Mouse (Mus musculus) heart, embryonic 13.5 days (tissue): Measurements from ENCODE around the gene Dcaf8. TPM values are rescaled to one million over a fixed set of nuclear protein-coding genes. Genes with fewer than 3 reads are reported as not detected.
A peak's percentile ranks its signal among the peaks of the same experiment; 100 is the strongest.

ENCODE experiments used
- ATAC-seq: fragments of 200-750 bp; cut with Nextera tagmentation; 2 replicates; pipeline ENCODE4 v1.8.0; 2017; ENCODE audit warnings: moderate TSS enrichment; ENCODE audit not compliant: insufficient number of reproducible peaks, low FRiP score, low TSS enrichment; ENCODE audit errors: extremely low read depth
- H3K27ac ChIP-seq: fragments of 300-500 bp; sonication (generic); replicated peaks from 2 replicates; pipeline ENCODE4 v1.5.1; 2015; ENCODE audit warnings: moderate library complexity, mild to moderate bottlenecking, inconsistent platforms
- H3K27me3 ChIP-seq: fragments of 300-500 bp; sonication (generic); replicated peaks from 2 replicates; pipeline ENCODE4 v1.6.1; 2015; ENCODE audit warnings: mild to moderate bottlenecking, inconsistent platforms
- H3K36me3 ChIP-seq: fragments of 300-500 bp; sonication (generic); 2 replicates; pipeline ENCODE4 v1.6.1; 2015; ENCODE audit warnings: mild to moderate bottlenecking, inconsistent platforms
- H3K4me1 ChIP-seq: fragments of 300-500 bp; sonication (generic); 2 replicates; pipeline ENCODE4 v1.6.1; 2015; ENCODE audit warnings: inconsistent platforms
- H3K4me2 ChIP-seq: fragments of 300-500 bp; sonication (generic); 2 replicates; pipeline ENCODE4 v1.6.1; 2015; ENCODE audit warnings: inconsistent platforms, mild to moderate bottlenecking, moderate library complexity
- H3K4me3 ChIP-seq: fragments of 300-500 bp; sonication (generic); 2 replicates; pipeline ENCODE4 v1.5.1; 2015; ENCODE audit warnings: moderate library complexity, mild to moderate bottlenecking, inconsistent platforms
- H3K9ac ChIP-seq: fragments of 300-500 bp; sonication (generic); 2 replicates; pipeline ENCODE4 v1.6.1; 2015; ENCODE audit warnings: inconsistent platforms, mild to moderate bottlenecking, moderate library complexity
- H3K9me3 ChIP-seq: fragments of 300-500 bp; sonication (generic); 2 replicates; pipeline ENCODE4 v1.6.1; 2016; ENCODE audit warnings: inconsistent platforms
- WGBS: fragments of 180-500 bp; shearing (Covaris S2); methylation state at CpG from one replicate; pipeline ENCODE4 v1.1.7; 2015; ENCODE audit warnings: mixed read lengths; 5-methylcytosine and 5-hydroxymethylcytosine counted together
- polyA plus RNA-seq: library from polyadenylated mRNA; unstranded; fragments of >200 nt; fragmentation: Nextera tagmentation; extraction: Ambion mirVana; gene quantifications from 2 replicates; pipeline ENCODE4 v1.2.1, GENCODE M21; 2015

Gene Dcaf8
- polyA plus RNA-seq, 1 experiment from 2014 or later, result 106 TPM

GRCm38 (mm10) chr1:172148955-172149815 is 1.3 kb downstream of the Dcaf8 start:
- Histone ChIP-seq H3K9me3 (no peaks in the 10 kb centered on the region), H3K4me3 (peak overlapping the region; percentile 86), H3K36me3 (peaks cover 44% of the 10 kb centered on the region), H3K4me2 (peak overlapping the region; percentile 70), H3K27ac (peak overlapping the region; percentile 98), H3K4me1 (peaks cover 22% of the 10 kb centered on the region), H3K27me3 (no peaks in the 10 kb centered on the region), H3K9ac (peak overlapping the region; percentile 100)
- WGBS, result 13% methylated on average over 19 of the region's 19 CpGs
- no peak for ATAC-seq

- H3K4me2 ChIP-seq, result no peak overlapping the region
- no peak overlapping the region for H3K9ac ChIP-seq
- H3K4me3 ChIP-seq, result no peak overlapping the region
- peaks cover 18% of the 10 kb centered on the region for H3K4me1 ChIP-seq
- H3K36me3 ChIP-seq, result peaks cover 79% of the 10 kb centered on the region
- H3K27ac ChIP-seq, result no peak overlapping the region
- ATAC-seq, result no peak
- 89% methylated on average over 3 of the region's 3 CpGs for WGBS
- H3K27me3 ChIP-seq, result no peaks in the 10 kb centered on the region
- H3K9me3 ChIP-seq, result no peaks in the 10 kb centered on the region
These were observed 6.7 kb downstream of the Dcaf8 start for GRCm38 (mm10) chr1:172154536-172154935.

- no peak for ATAC-seq
- 90% methylated on average over 3 of the region's 3 CpGs for WGBS
- H3K4me2 ChIP-seq, result no peak overlapping the region
- peaks cover 19% of the 10 kb centered on the region for H3K4me1 ChIP-seq
- H3K4me3 ChIP-seq, result no peak overlapping the region
- no peaks in the 10 kb centered on the region for H3K27me3 ChIP-seq
- no peak overlapping the region for H3K27ac ChIP-seq
- H3K36me3 ChIP-seq, result peaks cover 71% of the 10 kb centered on the region
- H3K9ac ChIP-seq, result no peak overlapping the region
- H3K9me3 ChIP-seq, result no peaks in the 10 kb centered on the region
These were observed 7.6 kb downstream of the Dcaf8 start for GRCm38 (mm10) chr1:172155518-172155917.

- H3K27me3 ChIP-seq, result no peaks in the 10 kb centered on the region
- peaks cover 40% of the 10 kb centered on the region for H3K4me1 ChIP-seq
- no peak overlapping the region for H3K4me3 ChIP-seq
- peak overlapping the region; percentile 17; the same call in 1 of the 2 replicates for H3K9ac ChIP-seq
- H3K9me3 ChIP-seq, result no peaks in the 10 kb centered on the region
- no peak for ATAC-seq
- peaks cover 36% of the 10 kb centered on the region for H3K36me3 ChIP-seq
- H3K4me2 ChIP-seq, result peak overlapping the region; percentile 53
- peak overlapping the region; percentile 87 for H3K27ac ChIP-seq
- WGBS, result 32% methylated on average over 4 of the region's 4 CpGs
These were observed 12.1 kb downstream of the Dcaf8 start for GRCm38 (mm10) chr1:172159970-172160369.

GRCm38 (mm10) chr1:172160508-172160907 is 12.6 kb downstream of the Dcaf8 start:
- H3K27ac ChIP-seq, result peak overlapping the region; percentile 87
- H3K4me2 ChIP-seq, result peak overlapping the region; percentile 53

GRCm38 (mm10) chr1:172162009-172162408 is 14.1 kb downstream of the Dcaf8 start:
- no peak overlapping the region for H3K9ac ChIP-seq
- peaks cover 37% of the 10 kb centered on the region for H3K36me3 ChIP-seq
- no peak for ATAC-seq
- no peak overlapping the region for H3K27ac ChIP-seq
- H3K27me3 ChIP-seq, result no peaks in the 10 kb centered on the region
- H3K4me3 ChIP-seq, result no peak overlapping the region
- H3K4me1 ChIP-seq, result peaks cover 40% of the 10 kb centered on the region
- no peaks in the 10 kb centered on the region for H3K9me3 ChIP-seq
- WGBS, result 93% methylated on average over 1 of the region's 1 CpGs
- H3K4me2 ChIP-seq, result no peak overlapping the region

More at GRCm38 (mm10) chr1:172160508-172160907, 12.6 kb downstream of the Dcaf8 start:
- Histone ChIP-seq H3K4me1 (peaks cover 40% of the 10 kb centered on the region), H3K36me3 (peaks cover 36% of the 10 kb centered on the region), H3K4me3 (no peak overlapping the region), H3K27me3 (no peaks in the 10 kb centered on the region), H3K9me3 (no peaks in the 10 kb centered on the region), H3K9ac (peak overlapping the region; percentile 17; the same call in 1 of the 2 replicates)
- no peak for ATAC-seq

- Histone ChIP-seq H3K9me3 (no peaks in the 10 kb centered on the region), H3K27ac (no peak overlapping the region), H3K36me3 (peaks cover 44% of the 10 kb centered on the region), H3K27me3 (no peaks in the 10 kb centered on the region), H3K9ac (0 out of 2 replicates have a peak overlapping the region, but pooled peaks have one; percentile 10), H3K4me1 (peaks cover 40% of the 10 kb centered on the region), H3K4me3 (no peak overlapping the region), H3K4me2 (no peak overlapping the region)
- no peak for ATAC-seq
- 88% methylated on average over 6 of the region's 6 CpGs for WGBS
These were observed 15.1 kb downstream of the Dcaf8 start for GRCm38 (mm10) chr1:172162959-172163358.

GRCm38 (mm10) chr1:172167911-172168310 is 20.0 kb downstream of the Dcaf8 start:
- Histone ChIP-seq H3K4me1 (peaks cover 12% of the 10 kb centered on the region), H3K27me3 (no peaks in the 10 kb centered on the region), H3K4me3 (no peak overlapping the region), H3K36me3 (peaks cover 87% of the 10 kb centered on the region), H3K9ac (no peak overlapping the region), H3K27ac (no peak overlapping the region), H3K9me3 (no peaks in the 10 kb centered on the region), H3K4me2 (no peak overlapping the region)
- ATAC-seq, result no peak
- WGBS, result 93% methylated on average over 5 of the region's 5 CpGs

- peaks cover 97% of the 10 kb centered on the region for H3K36me3 ChIP-seq
- WGBS, result 85% methylated on average over 5 of the region's 5 CpGs
These were observed 21.9 kb downstream of the Dcaf8 start for GRCm38 (mm10) chr1:172169809-172170208.

GRCm38 (mm10) chr1:172172381-172172780 is 24.5 kb downstream of the Dcaf8 start:
- WGBS, result 91% methylated on average over 21 of the region's 21 CpGs
- H3K27ac ChIP-seq, result no peak overlapping the region
- H3K4me3 ChIP-seq, result no peak overlapping the region
- peaks cover 13% of the 10 kb centered on the region for H3K4me1 ChIP-seq
- H3K4me2 ChIP-seq, result no peak overlapping the region
- peaks cover 95% of the 10 kb centered on the region for H3K36me3 ChIP-seq
- no peaks in the 10 kb centered on the region for H3K9me3 ChIP-seq
- ATAC-seq, result no peak
- H3K9ac ChIP-seq, result no peak overlapping the region
- H3K27me3 ChIP-seq, result no peaks in the 10 kb centered on the region

More at GRCm38 (mm10) chr1:172169809-172170208, 21.9 kb downstream of the Dcaf8 start:
- H3K4me2 ChIP-seq, result no peak overlapping the region
- H3K4me1 ChIP-seq, result peaks cover 11% of the 10 kb centered on the region
- H3K27me3 ChIP-seq, result no peaks in the 10 kb centered on the region
- H3K9me3 ChIP-seq, result no peaks in the 10 kb centered on the region
- H3K9ac ChIP-seq, result no peak overlapping the region
- no peak for ATAC-seq
- H3K27ac ChIP-seq, result no peak overlapping the region
- H3K4me3 ChIP-seq, result no peak overlapping the region

- Histone ChIP-seq H3K4me2 (no peak overlapping the region), H3K4me1 (peaks cover 13% of the 10 kb centered on the region), H3K9ac (no peak overlapping the region), H3K27me3 (no peaks in the 10 kb centered on the region), H3K4me3 (no peak overlapping the region), H3K36me3 (peaks cover 95% of the 10 kb centered on the region), H3K9me3 (no peaks in the 10 kb centered on the region), H3K27ac (0 out of 2 replicates have a peak overlapping the region, but pooled peaks have one; percentile 64)
- WGBS, result 86% methylated on average over 5 of the region's 5 CpGs
- ATAC-seq, result no peak
These were observed 25.3 kb downstream of the Dcaf8 start for GRCm38 (mm10) chr1:172173181-172173580.

GRCm38 (mm10) chr1:172177791-172178190 is 29.9 kb downstream of the Dcaf8 start:
- H3K36me3 ChIP-seq, result peaks cover 95% of the 10 kb centered on the region
- H3K27me3 ChIP-seq, result no peaks in the 10 kb centered on the region
- no peaks in the 10 kb centered on the region for H3K9me3 ChIP-seq
- 87% methylated on average over 7 of the region's 7 CpGs for WGBS
- H3K9ac ChIP-seq, result no peak overlapping the region
- no peak for ATAC-seq
- no peak overlapping the region for H3K4me2 ChIP-seq
- H3K27ac ChIP-seq, result no peak overlapping the region
- peaks cover 13% of the 10 kb centered on the region for H3K4me1 ChIP-seq
- H3K4me3 ChIP-seq, result no peak overlapping the region
